Mouse (Mus musculus): ENCODE data around the gene Cd28. TPM values are rescaled to one million over a fixed set of nuclear protein-coding genes. Genes with fewer than 3 reads are reported as not detected.

The Cd28 gene
- polyA plus RNA-seq, 1 experiment, result not detected

- no peaks in the 10 kb centered on the region for H3K9me3 ChIP-seq (replicated peaks; ENCODE audit: control insufficient read depth, insufficient read depth, low read length, poor library complexity, severe bottlenecking)
- H3K27ac ChIP-seq (ENCODE audit: insufficient read depth, low read length), result no peak overlapping the region
- H3K36me3 ChIP-seq (ENCODE audit: control insufficient read depth, insufficient read depth, low read length, poor library complexity, severe bottlenecking), result no peaks in the 10 kb centered on the region
- H3K4me3 ChIP-seq (ENCODE audit: low read depth, low read length), result no peak overlapping the region
- no peaks in the 10 kb centered on the region for H3K4me1 ChIP-seq (ENCODE audit: control insufficient read depth, insufficient read depth, low read length)
- H3K9ac ChIP-seq (ENCODE audit: low read depth, poor library complexity, severe bottlenecking), result no peak overlapping the region
- H3K27me3 ChIP-seq (ENCODE audit: control insufficient read depth, insufficient read depth, low read length, poor library complexity, severe bottlenecking), result no peaks in the 10 kb centered on the region
- no peak for TF ChIP-seq CTCF (IDR thresholded peaks at IDR 0.05; ENCODE audit: low read depth, low read length)
- no peak for TF ChIP-seq EP300 (IDR thresholded peaks at IDR 0.05; ENCODE audit: insufficient read depth, low read depth, low read length)
- TF ChIP-seq POLR2A (IDR thresholded peaks at IDR 0.05; ENCODE audit: insufficient read depth, low read length), result no peak
Observed at GRCm38 (mm10) chr1:60696115-60696895, 20.3 kb upstream of the Cd28 start.

GRCm38 (mm10) chr1:60702641-60703040 is 14.0 kb upstream of the Cd28 start:
- H3K27ac ChIP-seq (ENCODE audit: insufficient read depth, low read length), result no peak overlapping the region
- H3K27me3 ChIP-seq (ENCODE audit: control insufficient read depth, insufficient read depth, low read length, poor library complexity, severe bottlenecking), result no peaks in the 10 kb centered on the region
- H3K9me3 ChIP-seq (replicated peaks; ENCODE audit: control insufficient read depth, insufficient read depth, low read length, poor library complexity, severe bottlenecking), result no peaks in the 10 kb centered on the region
- TF ChIP-seq CTCF (IDR thresholded peaks at IDR 0.05; ENCODE audit: low read depth, low read length) (no peak), POLR2A (IDR thresholded peaks at IDR 0.05; ENCODE audit: insufficient read depth, low read length) (no peak), EP300 (IDR thresholded peaks at IDR 0.05; ENCODE audit: insufficient read depth, low read depth, low read length) (no peak)
- no peak overlapping the region for H3K4me3 ChIP-seq (ENCODE audit: low read depth, low read length)
- no peaks in the 10 kb centered on the region for H3K36me3 ChIP-seq (ENCODE audit: control insufficient read depth, insufficient read depth, low read length, poor library complexity, severe bottlenecking)
- no peak overlapping the region for H3K9ac ChIP-seq (ENCODE audit: low read depth, poor library complexity, severe bottlenecking)
- no peaks in the 10 kb centered on the region for H3K4me1 ChIP-seq (ENCODE audit: control insufficient read depth, insufficient read depth, low read length)

DNA sequence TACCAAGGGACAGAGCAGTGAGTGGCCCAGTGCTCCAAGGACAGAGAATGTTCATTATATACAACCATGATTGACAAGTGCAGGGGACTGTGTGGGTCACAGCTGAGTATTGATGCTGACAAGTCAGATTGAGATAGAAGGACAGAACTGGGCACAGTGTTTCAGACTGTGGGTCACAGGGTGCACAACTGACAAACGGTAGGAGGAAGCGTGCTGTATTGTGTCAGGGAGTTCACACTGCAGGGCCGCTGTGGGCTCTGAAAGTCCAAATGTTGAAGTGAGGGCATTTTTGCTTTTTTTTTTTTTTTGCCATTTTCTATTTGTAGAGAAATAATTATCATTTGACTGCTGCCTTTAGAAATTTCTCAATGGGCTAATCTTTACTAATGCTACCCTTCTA is 3.4 kb upstream of the Cd28 start:
- H3K9ac ChIP-seq (ENCODE audit: low read depth, poor library complexity, severe bottlenecking), result no peak overlapping the region
- H3K4me1 ChIP-seq (ENCODE audit: control insufficient read depth, insufficient read depth, low read length), result no peaks in the 10 kb centered on the region
- no peaks in the 10 kb centered on the region for H3K36me3 ChIP-seq (ENCODE audit: control insufficient read depth, insufficient read depth, low read length, poor library complexity, severe bottlenecking)
- TF ChIP-seq EP300 (IDR thresholded peaks at IDR 0.05; ENCODE audit: insufficient read depth, low read depth, low read length) (no peak), CTCF (IDR thresholded peaks at IDR 0.05; ENCODE audit: low read depth, low read length) (no peak), POLR2A (IDR thresholded peaks at IDR 0.05; ENCODE audit: insufficient read depth, low read length) (no peak)
- no peak overlapping the region for H3K4me3 ChIP-seq (ENCODE audit: low read depth, low read length)
- no peaks in the 10 kb centered on the region for H3K9me3 ChIP-seq (replicated peaks; ENCODE audit: control insufficient read depth, insufficient read depth, low read length, poor library complexity, severe bottlenecking)
- H3K27ac ChIP-seq (ENCODE audit: insufficient read depth, low read length), result no peak overlapping the region
- no peaks in the 10 kb centered on the region for H3K27me3 ChIP-seq (ENCODE audit: control insufficient read depth, insufficient read depth, low read length, poor library complexity, severe bottlenecking)

DNA sequence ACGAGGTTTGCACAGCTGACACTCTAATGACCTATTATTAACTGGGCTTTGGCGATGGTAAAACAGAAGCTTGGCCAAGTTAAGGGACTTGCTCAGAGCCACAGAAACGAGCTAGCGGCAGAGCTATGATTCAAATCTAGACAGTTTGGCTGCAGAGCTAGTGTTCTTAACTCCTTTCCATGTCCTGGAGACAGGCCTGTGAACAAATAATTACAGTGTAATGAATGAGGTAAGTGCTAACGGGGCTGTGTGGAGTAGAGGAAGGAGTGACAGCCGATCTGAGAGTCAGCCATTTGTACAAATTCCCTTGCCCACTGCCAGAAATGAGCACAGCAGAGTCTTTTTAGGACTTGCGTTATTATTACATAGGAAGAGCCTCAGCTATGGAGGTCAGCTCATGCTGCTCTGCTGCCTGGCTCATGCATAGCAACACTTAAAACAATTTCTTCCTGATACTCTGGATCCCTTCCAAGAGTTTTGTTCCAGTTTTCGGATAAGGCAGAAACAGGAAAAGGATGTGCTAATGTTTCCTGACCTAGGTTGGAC is 876 bp upstream of the Cd28 start:
- H3K27me3 ChIP-seq (ENCODE audit: control insufficient read depth, insufficient read depth, low read length, poor library complexity, severe bottlenecking), result no peaks in the 10 kb centered on the region
- no peaks in the 10 kb centered on the region for H3K4me1 ChIP-seq (ENCODE audit: control insufficient read depth, insufficient read depth, low read length)
- TF ChIP-seq EP300 (IDR thresholded peaks at IDR 0.05; ENCODE audit: insufficient read depth, low read depth, low read length), result no peak
- TF ChIP-seq CTCF (IDR thresholded peaks at IDR 0.05; ENCODE audit: low read depth, low read length), result no peak
- TF ChIP-seq POLR2A (IDR thresholded peaks at IDR 0.05; ENCODE audit: insufficient read depth, low read length), result no peak
- no peak overlapping the region for H3K4me3 ChIP-seq (ENCODE audit: low read depth, low read length)
- H3K9me3 ChIP-seq (replicated peaks; ENCODE audit: control insufficient read depth, insufficient read depth, low read length, poor library complexity, severe bottlenecking), result no peaks in the 10 kb centered on the region
- no peak overlapping the region for H3K9ac ChIP-seq (ENCODE audit: low read depth, poor library complexity, severe bottlenecking)
- H3K36me3 ChIP-seq (ENCODE audit: control insufficient read depth, insufficient read depth, low read length, poor library complexity, severe bottlenecking), result no peaks in the 10 kb centered on the region
- H3K27ac ChIP-seq (ENCODE audit: insufficient read depth, low read length), result no peak overlapping the region

GRCm38 (mm10) chr1:60718580-60718979 is 2.0 kb downstream of the Cd28 start:
- no peak overlapping the region for H3K4me3 ChIP-seq (ENCODE audit: low read depth, low read length)
- H3K4me1 ChIP-seq (ENCODE audit: control insufficient read depth, insufficient read depth, low read length), result no peaks in the 10 kb centered on the region
- no peak overlapping the region for H3K27ac ChIP-seq (ENCODE audit: insufficient read depth, low read length)
- H3K36me3 ChIP-seq (ENCODE audit: control insufficient read depth, insufficient read depth, low read length, poor library complexity, severe bottlenecking), result no peaks in the 10 kb centered on the region
- no peaks in the 10 kb centered on the region for H3K9me3 ChIP-seq (replicated peaks; ENCODE audit: control insufficient read depth, insufficient read depth, low read length, poor library complexity, severe bottlenecking)
- no peaks in the 10 kb centered on the region for H3K27me3 ChIP-seq (ENCODE audit: control insufficient read depth, insufficient read depth, low read length, poor library complexity, severe bottlenecking)
- no peak for TF ChIP-seq POLR2A (IDR thresholded peaks at IDR 0.05; ENCODE audit: insufficient read depth, low read length)
- no peak for TF ChIP-seq CTCF (IDR thresholded peaks at IDR 0.05; ENCODE audit: low read depth, low read length)
- TF ChIP-seq EP300 (IDR thresholded peaks at IDR 0.05; ENCODE audit: insufficient read depth, low read depth, low read length), result no peak
- H3K9ac ChIP-seq (ENCODE audit: low read depth, poor library complexity, severe bottlenecking), result no peak overlapping the region

DNA sequence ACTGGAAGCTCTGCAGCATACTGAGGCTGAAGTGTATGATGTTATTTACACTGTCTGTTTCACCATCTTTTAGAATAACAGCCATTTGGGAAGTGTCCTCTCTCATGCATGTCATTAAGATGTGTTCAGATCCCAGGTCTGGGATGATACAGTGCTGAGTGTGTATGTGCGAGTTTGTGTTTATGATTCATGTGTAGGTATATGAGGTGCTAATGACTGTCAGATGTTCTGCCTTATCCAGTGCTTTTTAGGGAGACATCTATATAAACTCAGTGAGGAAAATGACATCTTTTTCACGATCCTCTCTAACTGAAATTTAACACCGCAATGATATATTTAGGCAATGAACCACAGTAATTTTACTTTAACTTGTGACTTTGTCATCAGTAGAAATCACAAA is 7.0 kb downstream of the Cd28 start:
- Histone ChIP-seq H3K9me3 (replicated peaks; ENCODE audit: control insufficient read depth, insufficient read depth, low read length, poor library complexity, severe bottlenecking) (peaks cover 9% of the 10 kb centered on the region), H3K27me3 (ENCODE audit: control insufficient read depth, insufficient read depth, low read length, poor library complexity, severe bottlenecking) (no peaks in the 10 kb centered on the region), H3K9ac (ENCODE audit: low read depth, poor library complexity, severe bottlenecking) (no peak overlapping the region), H3K4me3 (ENCODE audit: low read depth, low read length) (no peak overlapping the region), H3K4me1 (ENCODE audit: control insufficient read depth, insufficient read depth, low read length) (no peaks in the 10 kb centered on the region), H3K36me3 (ENCODE audit: control insufficient read depth, insufficient read depth, low read length, poor library complexity, severe bottlenecking) (no peaks in the 10 kb centered on the region), H3K27ac (ENCODE audit: insufficient read depth, low read length) (no peak overlapping the region)
- TF ChIP-seq EP300 (IDR thresholded peaks at IDR 0.05; ENCODE audit: insufficient read depth, low read depth, low read length) (no peak), CTCF (IDR thresholded peaks at IDR 0.05; ENCODE audit: low read depth, low read length) (no peak), POLR2A (IDR thresholded peaks at IDR 0.05; ENCODE audit: insufficient read depth, low read length) (no peak)

Data from ES-Bruce4 (cell line).